Mouse (Mus musculus): ENCODE results near the gene Lsm6.

GRCm38 (mm10) chr8:78765556-78765955 lies 55.4 kb downstream of the Lsm6 start:
- TF ChIP-seq POLR2A (IDR thresholded peaks at IDR 0.05; ENCODE audit: low read depth, low read length) (no peak), CTCF (IDR thresholded peaks at IDR 0.05; ENCODE audit: extremely low read depth, insufficient read depth, insufficient read length, insufficient replicate concordance) (no peak)

Measured in spleen, adult 2 months (tissue).